Mouse (Mus musculus) cerebellum, adult 8-10 months (tissue): Measurements from ENCODE around the gene BC037034.
"Not testable (repeated sequence)": the region's sequence is repeated elsewhere in the genome, so short reads cannot be mapped to it uniquely, and the experiment has no call there.

Experiments used
- DNase-seq: peaks from one replicate; pipeline ENCODE4 v3.0.0; 2022

The BC037034 gene

DNA sequence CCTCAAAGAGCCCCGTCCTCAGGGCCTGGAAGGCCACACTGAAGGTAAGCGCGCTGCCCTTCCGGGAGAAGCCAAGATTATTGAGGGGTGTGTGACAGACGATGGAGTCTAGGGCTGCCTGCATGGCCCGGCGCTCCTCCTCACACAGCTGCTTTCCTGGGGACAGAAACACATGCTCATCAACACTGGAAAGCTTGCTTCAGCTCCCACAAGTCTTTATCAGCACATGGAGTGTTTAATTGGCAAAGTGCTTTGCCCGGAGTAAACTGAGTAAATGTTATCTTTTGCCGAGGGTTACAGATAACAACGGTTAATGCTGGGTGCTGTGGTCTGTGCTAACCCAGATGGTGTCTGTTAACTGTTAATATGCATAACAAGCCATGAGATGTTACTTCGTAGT is 3.0 kb downstream of the BC037034 start:
- no peak for DNase-seq

DNA sequence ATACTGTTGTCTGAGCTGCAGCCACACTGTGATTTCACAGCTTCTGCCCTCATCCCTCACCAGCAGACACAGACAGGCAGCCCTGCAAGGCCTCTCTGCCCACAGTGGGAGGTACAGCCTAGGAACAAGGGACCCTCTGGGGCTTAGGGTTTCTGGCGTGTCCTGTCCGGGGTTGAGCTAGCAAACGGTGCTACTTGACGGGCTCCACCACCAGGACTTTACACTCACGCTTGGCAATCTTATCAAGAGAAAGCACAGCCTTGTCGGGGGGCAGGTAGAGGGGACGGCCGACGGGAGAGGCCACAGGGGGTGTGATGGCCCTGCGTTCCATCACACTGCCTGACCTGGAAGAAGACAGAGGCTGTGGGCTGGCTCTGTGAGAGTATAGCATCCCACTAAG is 3.8 kb downstream of the BC037034 start:
- no peak for DNase-seq

DNA sequence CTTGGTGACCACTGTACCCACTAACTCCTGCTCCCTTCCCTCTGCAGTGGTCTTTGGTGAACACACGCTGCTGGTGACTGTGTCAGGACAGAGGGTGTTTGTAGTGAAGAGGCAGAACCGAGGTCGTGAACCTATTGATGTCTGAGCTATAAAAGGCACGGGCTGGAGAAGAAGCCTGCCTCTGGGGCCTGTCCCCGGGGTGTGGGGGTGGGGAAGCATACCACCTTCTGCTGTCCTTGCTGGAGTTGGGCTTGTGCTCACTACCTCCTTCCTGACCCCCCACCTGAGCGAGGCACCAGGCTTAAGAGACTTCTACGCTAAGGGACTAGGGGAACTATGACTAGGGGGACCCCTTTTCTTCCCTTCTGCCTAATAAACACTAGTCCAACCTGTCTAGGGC is 4.8 kb downstream of the BC037034 start:
- DNase-seq, result no peak

DNA sequence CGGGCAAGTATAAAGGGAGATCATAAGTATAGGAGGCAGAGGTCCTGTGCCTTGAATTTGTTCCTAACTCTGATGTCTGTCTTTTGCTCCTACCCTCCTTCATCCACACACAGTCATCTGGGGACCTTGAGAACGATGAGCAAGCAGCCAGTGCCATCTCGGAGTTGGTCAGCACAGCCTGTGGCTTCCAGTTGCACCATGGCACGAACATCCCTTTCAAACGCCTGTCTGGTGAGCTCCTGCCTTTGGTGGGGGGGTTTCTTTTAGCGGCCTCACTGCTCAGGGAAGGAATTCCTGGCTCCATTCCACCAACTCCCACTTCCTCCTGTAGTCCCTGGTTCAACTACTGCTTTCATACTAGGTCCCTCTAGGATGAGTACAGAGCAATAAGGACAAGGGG is 5.3 kb downstream of the BC037034 start:
- no peak for DNase-seq

DNA sequence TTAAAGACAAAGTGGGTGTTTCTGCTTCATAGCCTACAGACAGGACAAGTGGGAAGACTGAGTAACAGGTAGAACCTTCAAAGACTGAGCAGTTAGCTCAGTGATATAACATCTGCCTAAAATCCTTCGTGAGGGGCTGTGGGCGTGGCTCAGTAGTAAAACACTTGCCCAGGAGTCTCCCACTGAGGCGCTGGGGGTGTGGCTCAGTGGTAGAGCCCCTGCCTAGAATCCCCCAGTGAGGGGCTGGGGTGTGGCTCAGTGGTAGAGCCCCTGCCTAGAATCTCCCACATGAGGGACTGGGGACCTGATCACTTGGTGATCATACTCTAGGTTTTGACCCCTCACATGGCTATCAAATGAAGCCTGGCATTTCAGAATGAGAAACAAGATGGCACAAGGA is 5.8 kb downstream of the BC037034 start:
- DNase-seq, result no peak

DNA sequence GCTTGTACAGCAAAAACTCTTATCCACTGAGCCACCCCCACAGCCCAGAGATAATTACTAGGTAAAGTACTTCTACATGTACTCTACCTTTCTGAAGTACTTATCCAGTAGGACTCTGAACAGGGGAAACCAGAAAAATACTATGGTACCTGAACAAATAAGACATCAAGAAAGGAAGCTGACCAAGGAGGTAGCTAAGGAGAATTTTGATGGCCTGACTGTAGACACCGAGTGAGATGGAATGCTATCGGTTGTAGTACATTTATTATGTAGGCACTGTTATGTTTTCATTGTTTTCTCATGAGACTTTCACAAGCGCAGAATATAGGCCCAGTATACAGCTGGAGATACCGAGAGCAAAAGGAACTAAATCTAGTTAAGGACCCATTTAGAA is 6.3 kb downstream of the BC037034 start:
- DNase-seq, result no peak

DNA sequence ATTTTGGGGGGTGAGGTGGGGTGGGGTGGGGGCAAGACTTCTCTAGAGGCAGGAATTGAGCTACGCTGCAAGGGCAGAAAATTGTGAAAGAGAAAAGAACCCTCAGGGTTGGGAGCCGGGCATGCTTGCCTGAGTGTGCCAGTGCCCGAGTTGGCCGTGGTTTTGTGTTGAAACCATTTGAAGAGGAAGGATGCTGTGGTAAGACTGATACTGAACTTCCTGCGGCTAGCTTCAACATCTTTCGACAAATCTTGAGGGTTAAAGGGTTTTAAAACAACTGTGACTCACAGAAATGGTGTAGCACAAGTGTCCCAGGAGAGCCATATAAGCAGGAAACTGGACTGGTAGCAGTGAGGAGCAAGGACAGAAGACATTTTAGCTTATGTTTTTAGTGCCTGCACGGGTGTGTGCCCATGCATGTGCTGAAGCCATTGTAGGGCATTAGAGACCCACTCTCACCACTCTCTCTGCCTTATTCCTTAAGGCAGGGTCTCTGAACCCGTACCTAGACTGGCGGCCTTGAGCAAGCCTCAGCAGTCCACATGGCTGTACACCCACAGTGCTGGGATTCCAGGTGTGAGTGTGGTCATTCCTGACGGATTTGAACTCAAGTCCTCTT is 6.8 kb downstream of the BC037034 start:
- no peak for DNase-seq

DNA sequence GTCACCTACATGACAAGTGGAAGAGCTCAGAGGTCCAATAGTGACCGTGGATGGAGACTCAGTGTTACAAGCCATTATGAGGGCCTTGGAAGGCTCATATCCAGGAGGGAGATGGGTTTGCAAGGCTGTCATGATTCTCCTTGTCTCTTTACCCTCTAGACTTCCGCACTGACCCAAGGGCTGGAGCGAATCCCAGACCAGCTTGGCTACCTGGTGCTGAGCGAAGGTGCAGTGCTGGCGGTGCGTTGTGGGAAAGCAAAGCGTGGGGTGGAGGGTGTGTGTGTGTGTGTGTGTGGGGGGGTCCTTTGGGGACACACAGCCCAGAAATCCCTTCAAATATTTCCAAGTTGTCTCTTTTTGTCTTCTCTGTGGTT is 7.8 kb downstream of the BC037034 start:
- no peak for DNase-seq

DNA sequence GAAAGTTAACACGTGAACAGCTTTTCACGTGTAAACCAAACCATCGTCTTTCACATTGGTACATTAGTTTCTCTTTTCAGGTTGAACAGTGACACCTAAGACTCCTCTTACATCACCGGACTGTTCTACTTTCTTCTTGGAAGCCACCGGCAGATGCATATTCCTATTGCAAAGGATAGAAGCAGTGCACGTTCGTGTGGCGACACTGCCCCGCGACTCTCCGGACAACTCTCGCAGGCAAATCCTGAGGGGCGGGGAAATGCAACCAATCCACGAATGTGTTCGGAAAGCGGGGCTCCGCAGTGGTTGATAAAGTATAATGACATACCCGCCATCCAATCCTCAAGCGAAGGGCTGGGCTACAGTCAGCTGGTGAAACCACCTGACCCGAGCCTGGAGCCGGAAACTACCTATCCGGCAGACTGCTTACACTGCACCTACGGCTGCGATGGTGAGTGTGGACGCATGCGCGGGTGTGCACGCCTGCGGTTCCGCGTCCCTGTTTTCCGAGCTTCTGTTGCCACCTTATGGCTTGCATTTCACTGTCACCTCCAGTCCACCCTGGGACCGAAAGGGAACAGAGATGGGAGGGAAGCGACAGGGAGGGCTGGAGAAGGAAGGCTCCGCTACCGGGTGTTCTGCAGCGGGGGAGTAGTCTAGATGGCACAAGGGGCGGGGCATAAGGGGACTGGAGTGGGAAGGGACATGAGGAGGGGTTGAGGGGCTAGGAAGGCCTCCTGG is 8.3 kb downstream of the BC037034 start, which contains the start of gene Lamtor4:
Lamtor4 (plus strand) TSS at position 130 of the 741 bp plus-strand sequence.
- peak; percentile 93 for DNase-seq

DNA sequence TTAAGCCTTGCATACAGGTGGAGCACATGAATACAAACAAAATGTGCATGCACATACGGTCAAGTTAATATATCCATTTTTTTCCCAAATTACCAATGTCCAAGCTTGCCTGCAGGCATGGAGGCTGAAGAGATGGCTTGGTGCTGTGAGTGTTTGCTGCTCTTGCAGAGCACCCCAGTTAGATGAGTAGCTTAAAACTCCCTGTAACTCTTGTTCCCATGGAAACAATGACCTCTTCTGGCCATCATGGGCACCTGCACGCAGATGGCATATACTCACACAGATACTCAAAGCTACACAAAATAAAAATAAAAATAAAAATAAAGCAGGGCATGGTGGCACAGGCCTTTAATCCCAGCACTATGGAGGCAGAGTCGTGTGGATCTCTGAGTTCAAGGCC is 10.8 kb downstream of the BC037034 start:
- DNase-seq, result no peak

DNA sequence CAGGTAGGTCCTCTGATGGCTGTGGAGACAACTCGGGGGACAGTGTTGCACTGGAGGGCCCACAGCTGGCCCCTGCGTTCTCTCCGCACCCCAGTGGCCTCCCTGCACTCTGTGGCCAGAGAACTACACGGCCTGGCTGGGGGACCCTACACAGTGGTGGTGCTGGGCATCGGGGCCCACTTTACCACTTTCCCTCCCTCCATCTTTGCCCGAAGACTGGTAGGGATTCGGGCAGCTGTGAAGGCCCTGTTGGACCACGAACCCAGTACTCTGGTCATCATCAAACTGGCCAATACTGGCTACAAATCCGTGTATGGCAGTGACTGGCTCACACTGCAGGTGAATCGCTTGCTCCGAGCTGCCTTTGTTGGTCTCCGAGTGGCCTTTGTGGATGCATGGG is 12.7 kb downstream of the BC037034 start:
- DNase-seq, result no peak

DNA sequence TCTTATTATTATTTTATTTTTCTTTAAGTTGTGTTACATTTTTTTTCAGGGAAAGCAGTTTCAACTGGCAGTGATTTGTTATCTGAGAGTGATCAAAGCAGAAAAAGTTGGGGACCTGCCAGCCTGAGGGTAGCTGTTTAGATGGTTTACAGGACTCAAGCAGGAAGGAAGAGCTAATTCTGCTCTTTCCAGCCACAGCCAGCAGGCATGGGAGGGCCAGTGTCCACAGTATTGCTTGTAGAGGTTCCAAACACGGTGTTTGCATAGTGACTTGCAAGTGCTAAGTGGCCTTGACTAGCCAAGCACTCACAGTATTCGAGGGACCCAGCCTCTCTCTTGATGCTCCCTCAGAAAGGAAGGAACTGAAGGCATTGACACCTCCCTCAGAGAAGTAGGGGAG is 22.3 kb downstream of the BC037034 start:
- DNase-seq, result no peak

DNA sequence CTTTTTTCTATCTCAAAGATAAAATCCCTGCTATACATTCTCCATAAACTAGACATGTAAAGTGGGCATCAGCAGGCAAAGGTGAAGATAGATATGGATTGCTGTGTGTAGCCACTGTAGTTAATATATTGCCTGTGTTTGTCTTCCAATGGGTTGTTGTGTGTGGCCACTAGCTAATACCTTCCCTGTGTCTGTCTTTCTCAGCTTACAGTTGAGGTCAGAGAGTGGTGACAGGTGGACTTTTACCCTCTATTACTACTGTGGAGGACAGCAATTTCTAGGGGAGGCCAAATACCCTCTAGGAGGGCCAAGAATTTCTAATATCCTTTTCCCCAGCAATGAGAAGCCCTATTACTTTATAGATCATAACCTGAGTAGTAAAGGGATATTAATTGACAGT is 29.6 kb downstream of the BC037034 start:
- DNase-seq, result no peak

DNA sequence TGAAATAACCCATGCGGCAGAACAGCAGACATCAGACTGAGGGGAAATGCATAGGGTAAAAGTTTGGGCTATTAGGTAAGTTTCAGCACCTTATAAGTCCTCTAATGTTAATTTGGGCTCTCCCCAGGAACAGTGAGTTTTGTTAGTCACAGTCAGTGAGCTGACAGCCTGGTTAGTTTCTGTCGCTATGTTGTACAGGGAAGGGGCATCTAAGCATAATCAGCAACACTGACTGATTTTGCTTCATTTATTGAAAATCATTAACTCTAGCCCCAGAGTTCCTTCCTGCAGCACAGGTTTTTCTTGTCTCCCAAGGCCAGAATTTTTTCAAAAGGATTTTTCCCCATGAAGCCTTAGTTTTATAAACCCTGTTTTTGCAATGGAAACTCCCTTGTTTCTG is 30.1 kb downstream of the BC037034 start:
- no peak for DNase-seq

DNA sequence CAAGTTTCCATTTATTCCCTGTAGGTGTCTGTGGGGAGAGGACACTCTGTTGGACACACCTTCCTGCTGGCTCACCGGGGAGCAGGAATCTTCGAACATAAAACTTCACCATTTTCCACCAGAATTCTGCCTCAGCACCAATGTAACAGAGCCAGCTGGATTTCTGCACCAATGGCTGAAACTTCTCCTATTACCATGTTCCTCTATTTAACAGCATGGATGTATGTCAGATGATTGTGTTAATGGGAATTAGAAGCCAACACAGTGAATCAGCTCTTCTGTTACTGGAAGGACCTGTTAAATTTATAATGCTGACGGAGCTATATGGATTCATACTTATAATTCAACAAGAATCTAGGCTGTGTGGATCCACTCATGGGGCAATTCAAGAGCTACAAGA is 34.3 kb downstream of the BC037034 start:
- DNase-seq, result no peak

DNA sequence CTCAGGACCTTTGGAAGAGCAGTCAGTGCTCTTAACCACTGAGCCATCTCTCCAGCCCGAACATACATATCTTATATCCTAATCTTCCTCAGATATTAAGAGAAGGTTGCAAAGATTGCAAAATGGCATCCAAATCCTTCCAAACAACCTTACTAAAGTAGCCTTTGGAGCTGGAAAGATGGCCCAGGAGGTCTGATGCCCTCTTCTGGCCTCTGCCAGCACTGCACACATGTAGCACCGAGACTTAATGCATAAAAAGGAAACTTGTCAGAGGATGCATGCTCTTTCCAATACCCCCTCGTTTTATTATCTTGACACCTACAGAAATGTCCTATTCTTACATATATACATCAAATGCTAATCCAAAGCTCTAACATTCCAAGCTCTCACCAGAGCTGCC is 35.8 kb downstream of the BC037034 start:
- DNase-seq, result no peak

DNA sequence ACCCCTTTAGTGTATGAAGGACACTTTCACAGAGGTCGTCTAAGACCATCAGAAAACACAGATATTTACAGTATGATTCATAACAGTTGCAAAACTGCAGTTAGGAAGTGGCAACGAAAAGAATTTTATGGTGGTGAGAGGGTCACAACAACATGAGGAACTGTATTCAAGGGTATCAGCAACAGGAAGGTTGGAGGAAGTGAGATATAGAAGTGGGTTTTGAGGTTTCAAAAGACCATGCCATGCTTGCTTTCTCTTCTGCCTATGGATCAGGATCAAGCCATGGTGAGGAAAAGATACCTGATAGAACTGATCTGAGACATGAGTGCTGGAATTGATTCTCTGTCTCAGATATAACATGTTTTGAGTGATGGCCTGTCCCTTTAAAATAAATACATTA is 36.5 kb downstream of the BC037034 start:
- no peak for DNase-seq

DNA sequence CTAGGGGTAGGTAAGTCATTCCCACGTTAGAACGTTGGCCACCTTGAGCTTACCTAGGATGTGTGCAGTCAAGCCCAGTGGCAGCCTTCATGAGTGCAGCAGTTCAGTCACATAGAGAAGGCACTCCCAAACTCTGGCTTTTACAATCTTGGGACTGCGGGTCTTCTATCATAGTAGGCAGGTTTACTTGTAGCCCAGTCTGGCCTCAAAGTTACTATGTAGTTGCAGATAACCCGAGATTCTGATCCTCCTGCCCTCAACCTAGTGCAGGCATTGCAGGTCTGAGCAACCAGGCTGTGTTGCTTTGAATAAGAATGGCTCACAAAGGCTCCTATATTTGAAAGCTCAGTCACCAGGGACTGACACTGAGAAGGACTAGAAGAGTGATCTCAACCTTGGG is 37.3 kb downstream of the BC037034 start:
- no peak for DNase-seq

DNA sequence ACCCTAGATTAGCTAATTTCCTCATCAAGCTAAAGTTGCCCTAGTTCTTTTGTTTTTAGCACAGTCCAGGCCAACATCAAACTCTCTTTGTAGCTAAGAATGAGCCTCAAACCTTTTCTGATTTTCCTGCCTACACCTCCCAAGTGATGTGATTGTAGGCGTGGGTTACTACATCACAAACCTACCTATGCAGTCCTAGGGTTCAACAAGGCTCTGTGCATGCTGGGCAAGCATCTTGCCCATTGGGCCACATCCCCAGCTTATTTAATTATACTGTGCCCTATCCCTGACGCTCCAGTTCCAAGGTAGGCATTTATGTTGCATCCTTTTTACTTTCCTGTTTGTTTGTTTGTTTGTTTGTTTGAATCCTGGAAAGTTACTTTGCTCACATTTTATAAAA is 38.1 kb downstream of the BC037034 start, which contains the start of gene Nxpe5:
Nxpe5 (plus strand) TSS at position 199 of the 400 bp plus-strand sequence.
- no peak for DNase-seq

DNA sequence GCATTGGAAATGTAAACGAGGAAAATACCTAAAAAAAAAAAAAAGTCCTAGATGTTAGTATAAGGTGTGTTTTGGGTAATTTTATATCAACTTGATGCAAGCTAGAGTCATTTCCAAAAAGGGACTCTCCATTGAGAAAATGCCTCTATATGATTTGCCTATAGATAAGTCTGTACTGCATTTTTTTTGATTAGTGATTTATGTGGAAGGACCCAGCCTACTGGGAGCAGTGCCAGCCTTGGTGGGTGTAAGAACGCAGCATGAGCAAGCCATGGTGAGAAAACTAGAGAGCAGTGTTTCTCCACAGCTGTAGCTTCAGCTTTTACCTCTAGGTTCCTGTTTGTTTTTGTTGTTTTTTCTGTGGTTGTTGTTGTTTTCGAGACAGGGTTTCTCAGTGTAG is 40.5 kb downstream of the BC037034 start:
- DNase-seq, result no peak

DNA sequence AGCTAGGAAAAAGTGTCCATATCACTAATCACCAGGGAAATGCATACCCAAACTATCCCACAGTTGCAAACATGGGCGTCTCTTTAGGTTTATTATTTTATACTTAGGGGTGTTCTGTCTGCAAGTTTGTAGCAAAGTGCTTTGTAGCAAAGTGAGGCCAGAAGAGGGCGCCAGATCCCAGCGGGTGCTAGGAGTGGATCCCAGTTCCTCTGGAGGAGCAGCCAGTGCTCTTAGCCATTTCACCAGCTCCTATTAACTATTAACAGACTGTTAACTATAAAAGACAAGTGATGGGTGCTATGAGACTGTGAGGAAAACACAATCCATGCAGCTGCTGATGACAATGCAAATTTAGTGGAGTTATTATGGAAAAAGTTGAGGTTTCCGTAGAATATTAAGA is 41.7 kb downstream of the BC037034 start:
- DNase-seq, result peak; percentile 67

DNA sequence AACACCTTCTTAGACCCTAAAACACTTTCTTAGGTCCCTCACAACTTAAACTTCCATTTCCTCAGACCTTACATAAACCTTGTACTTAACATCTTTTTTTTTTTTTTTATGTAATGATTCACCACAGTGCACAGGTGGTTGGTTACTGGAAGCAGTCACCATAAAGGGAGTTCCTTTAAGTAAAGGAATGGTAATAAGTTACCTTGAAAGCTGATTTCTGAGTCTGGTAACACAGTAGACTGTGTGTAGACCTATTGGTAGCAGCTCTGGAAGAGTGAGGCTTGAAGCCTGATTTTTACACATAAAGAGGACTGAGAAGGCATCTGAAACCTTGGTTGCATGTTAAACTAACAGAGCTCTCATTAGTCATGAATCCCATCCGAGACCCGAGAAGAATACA is 44.0 kb downstream of the BC037034 start:
- no peak for DNase-seq

DNA sequence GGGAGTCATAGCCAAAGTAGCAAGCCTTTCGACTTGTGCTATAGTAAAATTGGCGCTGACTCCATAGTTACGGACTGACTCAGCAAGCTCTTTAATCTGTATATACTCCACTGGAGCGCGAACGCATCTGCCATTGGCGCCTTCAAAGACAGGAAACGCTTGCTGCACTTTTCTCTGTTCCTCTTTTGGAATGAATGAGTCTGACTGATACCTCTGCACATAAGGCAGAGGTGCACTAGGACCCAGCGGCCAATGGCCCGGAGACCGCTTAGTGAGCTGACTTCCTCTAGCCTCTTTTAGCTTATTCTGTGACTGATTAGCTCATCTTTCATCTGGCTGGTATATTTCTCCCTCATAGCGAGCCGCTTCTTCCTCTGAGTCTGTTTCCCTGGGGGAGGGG is 47.2 kb downstream of the BC037034 start:
- DNase-seq, result not testable (repeated sequence)
